Comparison of ENCODE assay signal across 35 mouse cellular contexts in the genomic region with DNA sequence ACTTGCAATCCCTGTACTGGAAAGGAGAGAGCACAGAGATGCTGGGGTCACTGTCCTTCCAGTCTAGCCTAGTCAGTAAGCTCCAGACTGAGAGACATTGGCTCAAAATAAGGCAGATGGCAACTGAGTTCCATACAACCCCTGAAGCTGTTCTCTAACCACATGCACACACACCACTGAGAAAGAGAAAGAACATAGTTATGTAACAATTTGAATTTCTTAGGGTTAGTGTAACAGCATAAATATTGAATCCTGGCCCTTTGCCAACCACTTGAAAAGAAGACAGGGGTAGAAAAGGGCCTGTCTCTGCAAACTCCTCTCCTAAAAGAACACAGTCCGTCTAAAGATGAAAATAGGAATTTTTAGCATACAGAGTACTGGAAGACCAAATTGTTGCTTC. TPM values are rescaled to one million over a fixed set of nuclear protein-coding genes. Genes with fewer than 3 reads are reported as not detected.
DNase-seq lines count a peak whose midpoint lies in the region; ATAC-seq and TF ChIP-seq lines count a peak whose summit lies in the region.
"Had no signal": no experiment of that assay in that cellular context is flagged by ENCODE, and none has a peak within 500 bp of the region (broad histone marks: within the 10 kb centered on the region; RNA-seq: fewer than 3 reads in every experiment).

No protein-coding gene starts in this region.

- no peak for DNase-seq in layer of hippocampus, adult 2 months (ENCODE audit: low spot score in 2 of 2)
- no peak for DNase-seq in layer of hippocampus, adult 8-10 months (ENCODE audit: low spot score in 2 of 2)
- DNase-seq in lung, postnatal 0 days (ENCODE audit: low spot score): peak; percentile 51
- no peak for DNase-seq in lung, postnatal 25 days (ENCODE audit: low spot score)
- DNase-seq in NIH3T3 (ENCODE audit: low read depth): peak; percentile 28
- peak; percentile 22 for DNase-seq in brain, adult 2 months (ENCODE audit: low read depth, low spot score)
- DNase-seq in right cerebral cortex, postnatal 10 days (ENCODE audit: low spot score in 2 of 2): no peak
- DNase-seq: adrenal gland, adult 2 months; adrenal gland, postnatal 14 days; cerebellum, adult 11-12 months; cerebellum, adult 9-10 months; gastrocnemius, postnatal 10 days; gastrocnemius, postnatal 36 days; heart, postnatal 10 days; heart, postnatal 36 days had no signal

- WGBS in lung, postnatal 0 days: 19% methylated on average over 1 of the region's 1 CpGs

- H3K36me3 ChIP-seq in lung, postnatal 0 days (ENCODE audit: insufficient read depth, low read length): no peaks in the 10 kb centered on the region
- H3K36me3 ChIP-seq: forebrain, embryonic 10.5 days; heart, embryonic 12.5 days; heart, embryonic 15.5 days; hindbrain, embryonic 10.5 days; hindbrain, embryonic 13.5 days; intestine, embryonic 15.5 days had no signal

- no peaks in the 10 kb centered on the region for H3K9me3 ChIP-seq in lung, postnatal 0 days (ENCODE audit: low read length)
- H3K9me3 ChIP-seq: forebrain, embryonic 10.5 days; forebrain, embryonic 13.5 days; heart, embryonic 12.5 days; heart, embryonic 15.5 days; hindbrain, embryonic 10.5 days; hindbrain, embryonic 13.5 days; intestine, embryonic 15.5 days had no signal

- H3K9ac ChIP-seq in lung, postnatal 0 days (replicated peaks; ENCODE audit: low read depth): no peak overlapping the region
- H3K9ac ChIP-seq: forebrain, embryonic 13.5 days; heart, embryonic 12.5 days; heart, embryonic 15.5 days; hindbrain, embryonic 13.5 days; intestine, embryonic 15.5 days had no signal

- no peak overlapping the region for H3K4me3 ChIP-seq in layer of hippocampus, adult 2 months
- no peak overlapping the region for H3K4me3 ChIP-seq in lung, postnatal 0 days (ENCODE audit: low read depth, low read length)
- H3K4me3 ChIP-seq: forebrain, embryonic 10.5 days; forebrain, embryonic 13.5 days; heart, embryonic 12.5 days; heart, embryonic 15.5 days; hindbrain, embryonic 10.5 days; hindbrain, embryonic 13.5 days; intestine, embryonic 15.5 days had no signal

- TF ChIP-seq CTCF in layer of hippocampus, adult 2 months (conservative IDR thresholded peaks at IDR 0.05): no peak
- no peak for TF ChIP-seq CTCF in lung, postnatal 0 days (IDR thresholded peaks at IDR 0.05)

- no peak overlapping the region for H3K4me2 ChIP-seq in lung, postnatal 0 days (replicated peaks; ENCODE audit: low read depth, low read length)
- H3K4me2 ChIP-seq: forebrain, embryonic 13.5 days; heart, embryonic 12.5 days; heart, embryonic 15.5 days; hindbrain, embryonic 13.5 days; intestine, embryonic 15.5 days had no signal

- H3K27me3 ChIP-seq in lung, postnatal 0 days (replicated peaks; ENCODE audit: insufficient read depth, low read length): no peaks in the 10 kb centered on the region
- H3K27me3 ChIP-seq: forebrain, embryonic 13.5 days; heart, embryonic 12.5 days; heart, embryonic 15.5 days; hindbrain, embryonic 13.5 days; intestine, embryonic 15.5 days; Patski had no signal

- TF ChIP-seq EP300 in lung, postnatal 0 days (IDR thresholded peaks at IDR 0.05): no peak

- H3K4me1 ChIP-seq in lung, postnatal 0 days (ENCODE audit: insufficient read depth, low read depth, low read length): peaks cover 15% of the 10 kb centered on the region; the same call in 1 of the 2 replicates

- H3K27ac ChIP-seq in layer of hippocampus, adult 2 months: peak overlapping the region; percentile 74
- H3K27ac ChIP-seq in lung, postnatal 0 days (ENCODE audit: low read length): no peak overlapping the region
- H3K27ac ChIP-seq: forebrain, embryonic 10.5 days; forebrain, embryonic 13.5 days; heart, embryonic 15.5 days; hindbrain, embryonic 10.5 days; hindbrain, embryonic 13.5 days; intestine, embryonic 15.5 days had no signal

- 0 out of 2 replicates have a peak, but pooled peaks have one; percentile 28 for ATAC-seq in lung, postnatal 0 days
- ATAC-seq: CD4-positive, CD25-positive, alpha-beta regulatory T cell, adult 4 months; forebrain, embryonic 13.5 days; forebrain, embryonic 16.5 days; hindbrain, embryonic 16.5 days; intestine, embryonic 15.5 days; Patski had no signal

RNA-seq across cellular contexts. Expression of a gene that starts 12.8 kb away (rescaled TPM):
- not detected for total RNA-seq in layer of hippocampus, adult 2 months (2021)
- total RNA-seq in layer of hippocampus, adult 8-10 months (2022): not detected
- not detected in 2 replicates for polyA plus RNA-seq in lung, postnatal 0 days (2015; fragmentation: Nextera tagmentation; extraction: Ambion mirVana)
- total RNA-seq: adrenal gland, adult 2 months; adrenal gland, postnatal 14 days; adrenal gland, postnatal 4 days; gastrocnemius, adult 18-20 months; gastrocnemius, postnatal 10 days; gastrocnemius, postnatal 36 days; granulocyte monocyte progenitor cell, adult 5-6 weeks; heart, adult 8-10 months; heart, postnatal 10 days; heart, postnatal 36 days; MEL had no signal
- polyA plus RNA-seq: adrenal gland, adult 2 months; brain, embryonic 14.5 days; C2C12; CD4-positive, CD25-positive, alpha-beta regulatory T cell, adult 4 months; embryonic facial prominence, embryonic 11.5 days; embryonic facial prominence, embryonic 14.5 days; forebrain, embryonic 10.5 days; forebrain, embryonic 13.5 days; forebrain, embryonic 16.5 days; heart, embryonic 12.5 days; heart, embryonic 15.5 days; hindbrain, embryonic 10.5 days; hindbrain, embryonic 13.5 days; hindbrain, embryonic 16.5 days; intestine, embryonic 15.5 days; Patski had no signal

Comparison
In these comparisons a context has a peak if more than half of its experiments do, and no peak if none do; other contexts are left out.
1. DNase-seq: peak in lung, postnatal 0 days (single experiment), NIH3T3 (single experiment) and brain, adult 2 months (single experiment); none in layer of hippocampus, adult 2 months (0 of 2), layer of hippocampus, adult 8-10 months (0 of 2), lung, postnatal 25 days (single experiment) and right cerebral cortex, postnatal 10 days (0 of 2).